Mouse (Mus musculus) ES-E14 (cell line): ENCODE data around the gene Defb25. TPM values are rescaled to one million over a fixed set of nuclear protein-coding genes. Genes with fewer than 3 reads are reported as not detected.

Experiments
- DNase-seq: peaks from one replicate; pipeline ENCODE4 v3.0.0-alpha.2; 2013; ENCODE audit warnings: low read depth, low spot score
- H3K27ac ChIP-seq: 2 replicates; pipeline ENCODE4 v1.5.1; 2012; ENCODE audit warnings: low read depth, mild to moderate bottlenecking, low read length, moderate library complexity, mixed read lengths; ENCODE audit not compliant: poor library complexity, insufficient read depth, severe bottlenecking
- H3K36me3 ChIP-seq: 2 replicates; pipeline ENCODE4 v1.6.1; 2012; ENCODE audit warnings: mild to moderate bottlenecking, low read length, moderate library complexity, mixed read lengths; ENCODE audit not compliant: control insufficient read depth, poor library complexity, insufficient read depth, severe bottlenecking
- H3K4me1 ChIP-seq, 2 experiments: fragments of 150-350 bp in 1 of 2; sonication (generic) in 1 of 2; 2 replicates each; pipeline ENCODE4 v1.6.1; 2012; ENCODE audit warnings: low read length in 2 of 2, mild to moderate bottlenecking in 1 of 2, mixed read lengths in 1 of 2; ENCODE audit not compliant: control insufficient read depth in 2 of 2, insufficient read depth in 2 of 2, poor library complexity in 1 of 2
- H3K4me3 ChIP-seq, 2 experiments: fragments of 150-350 bp in 1 of 2; sonication (generic) in 1 of 2; 2 replicates each; pipeline ENCODE4 v1.5.1; 2012; ENCODE audit warnings: low read length in 2 of 2, low read depth in 1 of 2, mild to moderate bottlenecking in 1 of 2, mixed read lengths in 1 of 2; ENCODE audit not compliant: insufficient read depth in 1 of 2, poor library complexity in 1 of 2, severe bottlenecking in 1 of 2
- H3K9ac ChIP-seq: 2 replicates; pipeline ENCODE4 v1.6.1; 2012; ENCODE audit warnings: low read depth, mild to moderate bottlenecking, low read length, mixed read lengths; ENCODE audit not compliant: poor library complexity, insufficient read depth, severe bottlenecking
- H3K9me3 ChIP-seq: fragments of 150-350 bp; sonication (generic); 2 replicates; pipeline ENCODE4 v1.6.1; 2012; ENCODE audit warnings: low read depth, mild to moderate bottlenecking, low read length; ENCODE audit not compliant: control insufficient read depth, insufficient read depth
- CHD2 ChIP-seq: IDR thresholded peaks from 2 replicates; pipeline ENCODE4 v1.6.1; 2014; ENCODE audit warnings: mild to moderate bottlenecking, low read depth, low read length, inconsistent platforms
- HCFC1 ChIP-seq: IDR thresholded peaks from 2 replicates; pipeline ENCODE4 v1.6.1; 2012; ENCODE audit warnings: low read length, inconsistent platforms, borderline replicate concordance; ENCODE audit not compliant: insufficient read depth
- MAFK ChIP-seq: IDR thresholded peaks from 2 replicates; pipeline ENCODE4 v1.6.1; 2014; ENCODE audit warnings: mild to moderate bottlenecking, low read depth, low read length, inconsistent platforms; ENCODE audit not compliant: insufficient read depth
- ZC3H11A ChIP-seq: IDR thresholded peaks from 2 replicates; pipeline ENCODE4 v1.6.1; 2012; ENCODE audit warnings: low read depth, mild to moderate bottlenecking, inconsistent platforms, low read length, borderline replicate concordance
- ZNF384 ChIP-seq: IDR thresholded peaks from 2 replicates; pipeline ENCODE4 v1.6.1; 2012; ENCODE audit warnings: low read depth, low read length, inconsistent platforms
- in situ Hi-C, 2 experiments: fragments of 600-800 bp; cut with MboI; formaldehyde crosslinking; loops; one replicate each; pipeline ENCODE4 v1.15.1; 2025; ENCODE audit warnings: low sequenced_read_pairs in 2 of 2, inconsistent platforms in 1 of 2; ENCODE audit not compliant: unreplicated experiment in 2 of 2
- total RNA-seq: library from RNA; depleted of rRNA; stranded (reverse); fragments of 300-350 nt; gene quantifications from 2 replicates; pipeline ENCODE4 v1.2.3, GENCODE M21; 2012

Defb25 gene
- total RNA-seq, 1 experiment: 5.7 TPM

GRCm38 (mm10) chr2:152608719-152609118, 14.1 kb downstream of the Defb25 start:
- H3K36me3 ChIP-seq: no peaks in the 10 kb centered on the region
- no peak for DNase-seq
- H3K4me3 ChIP-seq: no peak overlapping the region
- H3K27ac ChIP-seq: no peak overlapping the region
- TF ChIP-seq ZC3H11A (no peak), HCFC1 (no peak), MAFK (no peak), ZNF384 (no peak), CHD2 (no peak)
- no peaks in the 10 kb centered on the region for H3K9me3 ChIP-seq
- H3K4me1 ChIP-seq: peaks cover 0 to 9% of the 10 kb centered on the region in 2 experiments; a peak in 1 of 4 replicates
- in situ Hi-C loops: no loop called here
- H3K9ac ChIP-seq: no peak overlapping the region

DNA sequence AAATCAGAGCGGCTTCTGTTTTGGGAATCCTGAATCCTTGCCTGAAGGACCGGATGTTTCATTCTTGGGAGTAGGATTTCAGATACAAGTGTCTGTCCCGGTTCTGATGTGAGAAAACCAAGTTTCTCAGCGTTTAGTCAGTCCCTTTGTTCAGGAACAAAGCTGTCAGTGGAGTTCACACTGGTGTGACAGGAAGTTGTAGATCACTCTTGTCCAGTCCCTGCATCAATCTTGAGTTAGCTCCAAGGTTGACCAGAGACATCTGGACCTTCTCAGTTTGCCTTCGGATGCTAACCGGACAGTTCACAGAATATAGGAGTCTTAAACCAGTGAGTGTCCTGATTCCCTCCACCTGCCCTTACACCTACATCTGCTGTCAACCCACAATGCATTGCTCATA, 15.1 kb downstream of the Defb25 start:
- TF ChIP-seq HCFC1: no peak
- TF ChIP-seq CHD2: no peak
- Histone ChIP-seq H3K4me1 (peaks cover 0 to 9% of the 10 kb centered on the region in 2 experiments; a peak in 1 of 4 replicates), H3K4me3 (no peak overlapping the region), H3K9ac (no peak overlapping the region), H3K9me3 (no peaks in the 10 kb centered on the region), H3K36me3 (no peaks in the 10 kb centered on the region), H3K27ac (no peak overlapping the region)
- no peak for DNase-seq
- in situ Hi-C loops: no loop called here

- peak; percentile 67 for DNase-seq
- H3K36me3 ChIP-seq: no peaks in the 10 kb centered on the region
- TF ChIP-seq CHD2 (no peak), MAFK (no peak), HCFC1 (no peak), ZNF384 (no peak), ZC3H11A (no peak)
- no peaks in the 10 kb centered on the region for H3K9me3 ChIP-seq
- in situ Hi-C loops: no loop called here
- H3K27ac ChIP-seq: no peak within 1 kb of the TSS
- no peak within 1 kb of the TSS for H3K4me3 ChIP-seq
- no peak within 1 kb of the TSS for H3K9ac ChIP-seq
- peaks cover 0 to 2% of the 10 kb centered on the region in 2 experiments; a peak in 1 of 4 replicates for H3K4me1 ChIP-seq
Measured at GRCm38 (mm10) chr2:152604057-152604456, 18.8 kb downstream of the Defb25 start, which contains the start of gene Defb36. TSS of gene Defb36 (plus strand) at chr2:152604327.

DNA sequence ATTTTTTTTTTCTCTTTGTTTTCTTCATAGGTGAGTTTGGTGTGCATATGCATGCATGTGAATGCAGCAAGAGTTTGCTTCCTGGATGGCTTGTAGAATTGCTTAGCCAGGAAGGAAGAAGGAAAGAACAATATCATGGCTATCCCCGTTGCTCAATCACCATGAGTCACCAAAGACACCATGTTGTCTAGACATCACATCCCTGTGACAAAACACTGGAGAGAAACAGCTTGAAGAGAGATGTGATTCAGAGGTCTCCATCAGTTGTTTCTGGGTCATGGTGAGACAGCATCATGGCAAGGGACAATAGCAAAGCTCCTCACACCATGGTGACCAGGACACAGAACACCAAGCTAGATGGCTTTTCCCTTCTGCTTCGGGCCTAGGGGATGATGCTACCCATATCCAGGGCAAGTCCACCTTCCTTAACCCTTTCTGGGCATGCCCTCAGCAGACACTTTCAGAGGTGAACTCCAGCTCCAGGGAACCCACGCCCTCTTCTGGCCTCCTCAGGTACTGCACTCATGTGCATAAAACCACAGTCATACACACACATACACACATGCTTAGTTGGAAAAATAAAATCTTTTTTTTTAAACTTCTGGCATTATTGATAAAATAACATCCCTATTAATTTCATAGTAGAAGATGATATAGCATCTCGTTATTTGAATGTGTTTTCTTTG, 21.4 kb downstream of the Defb25 start:
- Histone ChIP-seq H3K36me3 (no peaks in the 10 kb centered on the region), H3K9me3 (no peaks in the 10 kb centered on the region), H3K4me1 (peaks cover 0 to 2% of the 10 kb centered on the region in 2 experiments; a peak in 1 of 4 replicates), H3K4me3 (no peak overlapping the region), H3K27ac (no peak overlapping the region), H3K9ac (no peak overlapping the region)
- no peak for TF ChIP-seq ZC3H11A
- TF ChIP-seq MAFK: no peak
- TF ChIP-seq CHD2: no peak
- TF ChIP-seq HCFC1: no peak
- no peak for TF ChIP-seq ZNF384
- no peak for DNase-seq
- in situ Hi-C loops: no loop called here

GRCm38 (mm10) chr2:152600076-152600475, 22.8 kb downstream of the Defb25 start:
- no peak overlapping the region for H3K27ac ChIP-seq
- H3K36me3 ChIP-seq: no peaks in the 10 kb centered on the region

More at GRCm38 (mm10) chr2:152600076-152600475, 22.8 kb downstream of the Defb25 start:
- Histone ChIP-seq H3K9ac (no peak overlapping the region), H3K9me3 (no peaks in the 10 kb centered on the region), H3K4me3 (no peak overlapping the region), H3K4me1 (peaks cover 0 to 2% of the 10 kb centered on the region in 2 experiments; a peak in 1 of 4 replicates)
- no peak for DNase-seq
- in situ Hi-C loops: no loop called here
- TF ChIP-seq ZNF384 (no peak), ZC3H11A (no peak), HCFC1 (no peak), CHD2 (no peak), MAFK (no peak)
